Mouse (Mus musculus) heart, adult 18-20 months (tissue): ENCODE measurements around the gene Arhgdia. TPM values are rescaled to one million over a fixed set of nuclear protein-coding genes. Genes with fewer than 3 reads are reported as not detected.
A peak's percentile ranks its signal among the peaks of the same experiment; 100 is the strongest.

ENCODE experiments used
- DNase-seq, 2 experiments: peaks; one replicate each; pipeline ENCODE4 v3.0.0; 2021 to 2022; ENCODE audit warnings: mixed read lengths in 1 of 2
- long read RNA-seq, 2 experiments: library from polyadenylated mRNA; stranded (forward); transcript quantifications; one replicate each; pipeline ENCODE4 v2.0.0; 2021
- total RNA-seq, 2 experiments: library from RNA; stranded (reverse); gene quantifications; 2 replicates each; pipeline ENCODE4 v1.2.3; 2021

The Arhgdia gene
- 100 to 1,000 TPM; 133 to 144 TPM for total RNA-seq
- long read RNA-seq, experiment 1, transcript Arhgdia-202 (6 exons, 1,867 nt): major isoform, 157 of 184 reads
- long read RNA-seq, experiment 1, partial matches to known transcripts: 20 of 184 reads
- long read RNA-seq, experiment 1, other reads (novel, unspliced or antisense): 4 of 184 reads
- long read RNA-seq, experiment 2, transcript Arhgdia-202 (6 exons, 1,867 nt): major isoform, 67 of 82 reads
- long read RNA-seq, experiment 2, partial matches to known transcripts: 12 of 82 reads
- long read RNA-seq, experiment 2, other reads (novel, unspliced or antisense): 2 of 82 reads

- DNase-seq: peak; percentile 92 to 93
Observed at GRCm38 (mm10) chr11:120581490-120582267, at the start of gene Arhgdia. Arhgdia (minus strand) TSS chr11:120581624.

GRCm38 (mm10) chr11:120630401-120630871 is 49.0 kb upstream of the Arhgdia start:
- DNase-seq: peak; percentile 66 to 73

GRCm38 (mm10) chr11:120629911-120630310 is 48.5 kb upstream of the Arhgdia start:
- peak; percentile 74 to 82 for DNase-seq

GRCm38 (mm10) chr11:120629341-120629730 is 47.9 kb upstream of the Arhgdia start:
- peak in 1 of 2 experiments; percentile 73 for DNase-seq

- DNase-seq: no peak
Observed at GRCm38 (mm10) chr11:120628601-120629340, 47.3 kb upstream of the Arhgdia start.

- no peak for DNase-seq
Observed at GRCm38 (mm10) chr11:120627468-120628300, 46.3 kb upstream of the Arhgdia start.

- DNase-seq: no peak
Observed at GRCm38 (mm10) chr11:120626785-120627467, 45.5 kb upstream of the Arhgdia start.

- no peak for DNase-seq
Observed at GRCm38 (mm10) chr11:120625152-120625775, 43.8 kb upstream of the Arhgdia start, which contains the start of gene Sirt7. Sirt7 (minus strand) TSS chr11:120625240.

- peak; percentile 89 to 93 for DNase-seq
Observed at GRCm38 (mm10) chr11:120624680-120625111, 43.3 kb upstream of the Arhgdia start.

GRCm38 (mm10) chr11:120623961-120624679 is 42.7 kb upstream of the Arhgdia start:
- DNase-seq: peak; percentile 57 to 75

GRCm38 (mm10) chr11:120622805-120623204 is 41.4 kb upstream of the Arhgdia start:
- DNase-seq: no peak

- DNase-seq: no peak
Observed at GRCm38 (mm10) chr11:120620195-120620594, 38.8 kb upstream of the Arhgdia start.

GRCm38 (mm10) chr11:120618619-120619535 is 37.5 kb upstream of the Arhgdia start:
- DNase-seq: no peak

- DNase-seq: peak; percentile 90 to 93
Observed at GRCm38 (mm10) chr11:120617519-120618112, 36.2 kb upstream of the Arhgdia start, which contains the start of gene Pcyt2. Pcyt2 (minus strand) TSS chr11:120617936.

GRCm38 (mm10) chr11:120616617-120617294 is 35.3 kb upstream of the Arhgdia start:
- no peak for DNase-seq

- DNase-seq: no peak
Observed at GRCm38 (mm10) chr11:120615606-120616203, 34.3 kb upstream of the Arhgdia start.

GRCm38 (mm10) chr11:120615167-120615566 is 33.7 kb upstream of the Arhgdia start:
- DNase-seq: no peak
